Mouse (Mus musculus) pancreas, adult 10 weeks (tissue): Measurements from ENCODE around the gene Gm21244. TPM values are rescaled to one million over a fixed set of nuclear protein-coding genes. Genes with fewer than 3 reads are reported as not detected.

Experiments used
- polyA plus RNA-seq: library from polyadenylated mRNA; stranded (reverse); fragments of 350-450 nt; fragmentation: Illumina TruSeq; extraction: RNeasy Lipid Tissue Mini Kit (QIAGEN cat#74804); gene quantifications from one replicate; pipeline ENCODE4 v1.2.3, GENCODE M21; 2015; ENCODE audit warnings: low read depth, low replicate concordance; ENCODE audit not compliant: insufficient read depth

Gm21244 gene
- not detected for polyA plus RNA-seq

GRCm38 (mm10) chrY:7169193-7169592, at the start of gene Gm21244:
Gene Gm21244 (minus strand): TSS chrY:7169293.

Other genes with a start within 250 kb of the Gm21244 start
- not detected for gene Gm28998, start 84.5 kb upstream of the Gm21244 start, polyA plus RNA-seq
- gene Gm21788, start 235.7 kb upstream of the Gm21244 start, polyA plus RNA-seq, result not detected